Mouse (Mus musculus): Measurements from ENCODE around the gene Olfr1099. TPM values are rescaled to one million over a fixed set of nuclear protein-coding genes. Genes with fewer than 3 reads are reported as not detected.

Olfr1099 gene
- not detected for polyA plus RNA-seq (2012; fragmentation: generic; extraction: Trizol)

GRCm38 (mm10) chr2:86960593-86960992 is at the start of gene Olfr1099:
Olfr1099 (minus strand) TSS chr2:86960693.

GRCm38 (mm10) chr2:86998098-86998497 is 37.6 kb upstream of the Olfr1099 start, which contains the start of gene Olfr1102:
Olfr1102 (plus strand) TSS chr2:86998398.

GRCm38 (mm10) chr2:86991121-86991520 is 30.6 kb upstream of the Olfr1099 start, which contains the start of gene Olfr1101:
Olfr1101 (minus strand) TSS chr2:86991221.

GRCm38 (mm10) chr2:86979854-86980253 is 19.4 kb upstream of the Olfr1099 start, which contains the start of gene Olfr1100:
Olfr1100 (minus strand) TSS chr2:86979954.

GRCm38 (mm10) chr2:86924445-86924844 is 36.0 kb downstream of the Olfr1099 start, which contains the start of gene Olfr1098:
Olfr1098 (minus strand) TSS chr2:86924545.

Other genes with a start within 250 kb of the Olfr1099 start
- not detected for gene Olfr1089, start 227.0 kb downstream of the Olfr1099 start, polyA plus RNA-seq (2012; fragmentation: generic; extraction: Trizol)
- gene Olfr1090, start 201.7 kb downstream of the Olfr1099 start, polyA plus RNA-seq (2012; fragmentation: generic; extraction: Trizol), result not detected
- not detected for gene Olfr1093, start 178.2 kb downstream of the Olfr1099 start, polyA plus RNA-seq (2012; fragmentation: generic; extraction: Trizol)
- gene Olfr141, start 150.7 kb downstream of the Olfr1099 start, polyA plus RNA-seq (2012; fragmentation: generic; extraction: Trizol), result not detected
- not detected for gene Olfr1094, start 136.0 kb downstream of the Olfr1099 start, polyA plus RNA-seq (2012; fragmentation: generic; extraction: Trizol)
- gene Olfr1095, start 109.0 kb downstream of the Olfr1099 start, polyA plus RNA-seq (2012; fragmentation: generic; extraction: Trizol), result not detected
- gene Gm13723, start 85.9 kb downstream of the Olfr1099 start, polyA plus RNA-seq (2012; fragmentation: generic; extraction: Trizol), result not detected
- gene Olfr1097, start 68.5 kb downstream of the Olfr1099 start, polyA plus RNA-seq (2012; fragmentation: generic; extraction: Trizol), result not detected
- gene Olfr1098, start 36.1 kb downstream of the Olfr1099 start, polyA plus RNA-seq (2012; fragmentation: generic; extraction: Trizol), result not detected
- gene Olfr1100, start 19.3 kb upstream of the Olfr1099 start, polyA plus RNA-seq (2012; fragmentation: generic; extraction: Trizol), result not detected
- not detected for gene Olfr1101, start 30.5 kb upstream of the Olfr1099 start, polyA plus RNA-seq (2012; fragmentation: generic; extraction: Trizol)
- not detected for gene Olfr1102, start 37.7 kb upstream of the Olfr1099 start, polyA plus RNA-seq (2012; fragmentation: generic; extraction: Trizol)
- not detected for gene Olfr1104, start 66.4 kb upstream of the Olfr1099 start, polyA plus RNA-seq (2012; fragmentation: generic; extraction: Trizol)
- not detected for gene Olfr1105, start 75.8 kb upstream of the Olfr1099 start, polyA plus RNA-seq (2012; fragmentation: generic; extraction: Trizol)
- gene Olfr1106, start 91.6 kb upstream of the Olfr1099 start, polyA plus RNA-seq (2012; fragmentation: generic; extraction: Trizol), result not detected
- gene Olfr1107, start 115.1 kb upstream of the Olfr1099 start, polyA plus RNA-seq (2012; fragmentation: generic; extraction: Trizol), result not detected
- gene Olfr1109, start 135.3 kb upstream of the Olfr1099 start, polyA plus RNA-seq (2012; fragmentation: generic; extraction: Trizol), result not detected
- not detected for gene Olfr259, start 153.9 kb upstream of the Olfr1099 start, polyA plus RNA-seq (2012; fragmentation: generic; extraction: Trizol)
- gene Olfr1110, start 179.6 kb upstream of the Olfr1099 start, polyA plus RNA-seq (2012; fragmentation: generic; extraction: Trizol), result not detected
- not detected for gene Olfr1111, start 191.9 kb upstream of the Olfr1099 start, polyA plus RNA-seq (2012; fragmentation: generic; extraction: Trizol)
- gene Olfr1112, start 227.1 kb upstream of the Olfr1099 start, polyA plus RNA-seq (2012; fragmentation: generic; extraction: Trizol), result not detected
- gene Olfr1113, start 248.3 kb upstream of the Olfr1099 start, polyA plus RNA-seq (2012; fragmentation: generic; extraction: Trizol), result not detected